Mouse (Mus musculus) layer of hippocampus, adult 11-12 months (tissue): ENCODE data around the gene Ccr5.
"Not testable (repeated sequence)": the region's sequence is repeated elsewhere in the genome, so short reads cannot be mapped to it uniquely, and the experiment has no call there.

ENCODE experiments used
- DNase-seq: peaks from one replicate; pipeline ENCODE4 v3.0.0; 2022; ENCODE audit warnings: low spot score

The Ccr5 gene

DNA sequence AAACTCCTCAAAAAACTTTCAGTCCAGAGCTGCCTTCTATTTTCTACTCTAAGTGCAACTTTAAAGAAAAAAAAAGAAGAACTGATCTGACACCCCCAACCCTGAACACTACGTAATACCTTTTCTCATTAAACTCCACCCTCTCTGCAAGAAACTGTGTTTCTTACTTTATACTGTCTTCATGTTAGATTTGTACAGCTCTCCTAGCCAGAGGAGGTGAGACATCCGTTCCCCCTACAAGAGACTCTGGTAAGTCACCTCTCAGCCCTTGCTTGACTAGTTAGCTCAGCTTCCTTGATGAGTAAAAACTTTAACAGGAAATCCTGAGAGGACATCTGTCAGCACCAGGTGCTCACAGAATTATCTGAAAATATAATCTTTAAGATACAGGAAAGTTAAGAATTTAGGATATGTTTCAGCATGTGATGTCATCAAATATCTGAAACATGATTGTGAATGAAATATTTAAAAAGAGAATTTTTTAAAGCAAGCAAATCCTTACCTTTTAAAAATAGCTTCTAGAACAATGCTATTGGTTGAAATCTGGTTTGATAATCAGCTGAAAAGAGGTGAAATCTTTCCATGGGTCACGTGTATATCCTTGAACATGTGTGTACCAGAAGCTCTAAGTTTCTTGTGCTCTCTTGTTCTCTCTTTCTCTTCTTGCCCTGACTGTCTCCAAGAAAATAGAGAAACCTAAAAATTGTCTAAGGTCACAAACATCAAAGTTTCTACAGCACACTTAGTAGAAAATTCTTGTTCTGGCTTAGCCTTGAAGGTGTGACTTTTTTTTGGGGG lies at the start of gene Ccr5:
Gene Ccr5 (plus strand): TSS at position 157 of the 798 bp plus-strand sequence.
- no peak for DNase-seq

DNA sequence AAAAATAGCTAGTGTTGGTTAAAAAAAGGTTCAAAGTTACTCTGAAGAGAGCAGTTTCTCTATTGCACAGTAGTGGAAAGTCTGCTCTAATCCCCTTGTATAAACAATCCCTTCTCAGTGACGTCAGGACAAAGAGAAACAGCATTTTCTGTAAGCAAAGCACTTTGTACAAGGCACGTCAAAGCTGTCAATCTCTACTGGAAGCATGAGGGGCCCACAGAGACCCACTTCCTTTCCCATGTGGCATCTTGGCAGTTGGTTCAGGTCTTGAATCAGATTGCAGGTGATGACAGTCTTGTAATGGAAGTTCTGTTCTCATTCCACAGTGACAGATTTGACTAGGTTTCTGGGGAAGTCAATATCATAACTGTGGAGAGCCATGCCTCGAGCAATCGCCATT lies 41.5 kb upstream of the Ccr5 start:
- no peak for DNase-seq

DNA sequence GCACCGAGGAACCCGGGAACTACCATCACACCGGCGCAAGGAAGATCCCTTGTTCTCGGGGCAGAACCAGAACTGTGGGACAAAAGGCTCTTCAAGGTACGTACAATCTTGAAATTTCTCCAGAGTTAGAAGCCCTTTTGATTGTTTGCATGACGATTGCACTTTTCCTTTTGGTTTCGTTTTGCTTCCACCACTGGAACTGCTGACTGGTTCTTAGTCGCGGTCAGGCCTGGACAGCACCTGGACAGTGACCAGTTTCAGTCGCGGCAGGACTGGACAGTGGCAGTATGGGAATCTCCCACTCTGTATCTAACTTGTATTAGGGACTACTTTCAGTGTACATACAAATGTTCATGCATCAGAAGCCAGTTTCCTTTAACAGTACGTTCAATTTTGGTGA lies 40.9 kb upstream of the Ccr5 start:
- not testable (repeated sequence) for DNase-seq

DNA sequence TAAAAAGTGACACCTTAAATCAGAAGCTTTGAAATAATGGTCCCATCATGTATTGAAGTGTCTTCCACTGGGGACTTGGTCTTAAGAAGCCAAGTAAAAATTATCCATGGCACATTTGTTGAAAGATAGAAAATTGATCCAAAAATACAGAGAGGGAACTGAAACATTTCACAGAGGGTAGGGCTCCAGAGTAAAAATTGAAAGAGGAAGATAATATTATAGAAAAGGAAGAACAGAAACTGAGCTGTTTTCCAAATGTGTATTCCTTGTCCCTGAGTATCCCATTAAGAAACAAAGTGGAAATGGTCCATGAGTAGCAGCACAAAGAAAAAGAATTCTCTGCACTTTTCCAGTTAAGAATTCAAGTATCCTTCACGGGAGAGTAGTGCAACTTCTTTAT lies 30.9 kb upstream of the Ccr5 start:
- no peak for DNase-seq

DNA sequence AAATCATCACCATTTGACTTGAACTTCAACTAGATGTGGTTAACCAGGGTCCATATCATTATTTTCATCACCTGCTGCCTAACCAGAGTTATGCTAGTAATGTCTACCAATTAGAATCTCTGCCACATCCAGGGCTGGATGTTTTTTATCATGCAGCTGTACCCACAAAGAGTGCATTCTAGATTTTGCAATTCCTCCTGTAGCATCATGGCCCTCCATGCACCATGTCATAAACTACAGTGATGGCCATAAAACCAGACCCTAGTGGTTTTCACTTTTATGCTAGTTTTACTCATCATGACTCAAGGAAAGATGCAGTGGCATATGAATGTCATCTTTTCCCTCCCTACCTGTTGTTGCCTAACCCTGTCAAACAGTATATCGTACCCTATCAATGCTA lies 22.2 kb upstream of the Ccr5 start:
- DNase-seq = no peak

DNA sequence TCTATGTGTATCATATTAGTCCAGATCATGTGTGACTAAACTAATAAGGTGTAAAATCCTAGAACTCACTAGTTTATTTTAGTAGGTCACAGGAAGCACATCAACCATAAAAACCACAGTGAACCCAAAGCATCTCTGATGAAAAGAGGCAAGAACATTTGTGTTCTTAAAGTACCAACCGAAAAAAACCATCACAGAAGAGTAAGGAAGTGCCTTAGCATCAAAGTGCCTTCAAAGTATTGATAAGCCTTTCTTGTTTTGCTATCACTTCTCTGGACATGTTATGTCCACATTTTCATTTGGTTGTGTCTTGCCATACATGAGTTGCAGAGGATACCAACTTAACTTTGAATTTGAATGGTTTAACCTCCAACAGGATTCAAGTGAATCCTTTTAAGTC lies 21.0 kb upstream of the Ccr5 start:
- no peak for DNase-seq

DNA sequence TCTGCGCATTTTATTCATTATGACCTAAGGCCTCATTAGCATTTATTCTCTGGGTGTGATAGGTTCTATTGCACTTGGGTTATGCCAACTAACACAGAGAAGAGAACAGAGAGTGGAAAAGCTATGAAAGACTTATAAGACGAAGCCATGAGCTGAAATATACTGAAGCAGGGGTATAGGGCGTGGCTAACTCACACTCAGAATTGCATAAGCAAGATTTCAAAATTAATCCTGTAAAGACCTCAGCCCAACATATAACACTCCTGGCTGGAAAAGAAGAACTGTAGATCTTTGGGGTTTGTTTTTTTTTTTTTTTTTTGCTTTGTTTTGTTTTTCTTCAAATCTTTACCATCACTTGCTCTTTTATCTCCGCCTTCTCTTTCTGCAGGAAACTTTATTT lies 19.6 kb upstream of the Ccr5 start, which contains the start of gene Ccr2:
Gene Ccr2 (plus strand): TSS at position 228 of the 400 bp plus-strand sequence.
- DNase-seq = no peak

DNA sequence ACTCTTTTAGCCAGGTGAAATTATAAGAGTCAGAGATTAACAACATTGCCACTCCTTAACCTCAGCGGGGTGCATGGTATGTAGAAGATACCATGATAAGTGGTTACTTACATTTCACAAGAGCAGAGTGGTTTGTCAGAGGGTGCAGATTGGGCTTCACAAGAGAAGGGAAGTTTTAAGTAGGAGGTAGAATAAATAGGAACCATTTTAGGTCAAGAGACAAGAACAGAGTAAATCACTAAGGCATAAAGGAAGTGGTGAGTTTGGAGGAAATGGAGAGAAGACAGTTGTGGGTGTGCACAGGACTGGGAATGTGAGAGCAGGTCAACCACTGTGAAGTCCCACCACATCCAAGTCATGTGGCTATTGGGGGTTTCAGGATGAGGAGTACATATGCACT lies 18.1 kb upstream of the Ccr5 start:
- DNase-seq = no peak

DNA sequence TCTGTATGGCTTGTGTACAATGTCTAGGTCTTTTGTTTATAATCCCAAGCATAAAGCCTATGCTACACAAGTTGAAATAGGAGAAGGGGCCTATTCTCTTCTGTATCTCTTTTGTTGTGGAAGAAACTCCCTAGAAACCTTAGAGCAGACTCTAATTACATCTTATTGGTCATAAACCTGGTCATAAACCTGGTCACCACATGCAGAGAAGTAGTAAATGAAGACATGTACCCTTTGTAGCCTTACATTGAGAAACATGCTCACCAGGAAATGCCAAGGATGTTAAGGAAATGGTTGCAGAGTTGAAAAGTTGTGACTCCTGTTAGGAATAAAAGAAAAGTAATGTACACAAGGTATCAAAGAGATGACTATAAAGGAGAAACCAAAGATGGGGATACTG lies 16.1 kb upstream of the Ccr5 start:
- no peak for DNase-seq

DNA sequence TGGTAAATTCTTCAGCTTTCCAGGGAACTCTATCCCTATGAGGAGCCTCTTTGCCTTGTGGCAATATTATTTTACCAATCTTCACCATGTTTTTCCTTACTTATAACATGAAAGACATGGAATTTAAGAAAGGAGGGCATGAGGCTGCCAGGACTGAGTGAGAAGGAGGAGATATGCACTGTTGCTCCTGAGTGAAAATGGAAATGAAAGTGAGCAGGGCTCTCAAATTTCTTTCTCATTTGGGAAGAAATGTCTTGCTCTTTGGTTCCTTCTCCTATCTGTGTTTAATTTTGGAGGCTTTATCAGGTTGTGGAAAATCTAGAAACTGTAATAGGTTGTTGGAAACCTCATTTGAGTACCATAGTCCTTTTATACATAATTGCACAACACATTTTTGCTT lies 14.1 kb upstream of the Ccr5 start:
- no peak for DNase-seq

DNA sequence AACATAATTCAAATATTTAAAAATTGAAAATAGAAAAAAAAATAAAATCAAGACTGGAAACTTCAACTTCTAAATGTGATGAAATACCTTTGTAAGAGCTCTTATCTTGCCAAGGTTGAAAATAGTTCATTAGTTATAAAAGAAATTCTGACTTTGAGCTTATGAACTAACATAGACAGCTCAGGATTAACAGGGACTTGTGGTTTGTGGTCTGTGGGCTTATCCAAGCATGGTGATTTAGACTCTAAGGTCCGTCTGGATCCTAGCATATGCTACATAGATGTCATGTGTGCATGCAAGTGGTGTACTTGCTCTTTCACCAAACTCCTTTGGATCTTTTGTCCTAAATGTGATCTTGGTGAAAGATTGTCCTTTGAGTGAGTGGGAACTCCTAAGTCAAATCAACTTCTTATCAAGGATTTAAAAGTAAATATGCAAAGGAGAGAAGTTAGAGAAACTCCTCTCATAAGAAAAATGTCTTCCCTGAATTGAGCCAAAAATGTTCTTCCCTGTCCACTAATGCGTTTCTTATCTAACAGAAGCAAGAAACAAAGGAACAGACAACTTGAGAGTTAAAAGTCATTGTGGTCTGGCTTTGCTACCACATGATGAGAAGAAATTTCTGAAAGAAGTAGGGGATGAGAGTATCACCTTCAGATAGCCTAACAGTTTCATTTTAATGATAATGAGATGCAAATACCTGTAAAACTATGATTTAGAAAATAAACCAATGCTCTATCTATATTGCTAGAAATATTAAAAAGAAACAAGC lies 12.8 kb upstream of the Ccr5 start:
- DNase-seq = no peak

DNA sequence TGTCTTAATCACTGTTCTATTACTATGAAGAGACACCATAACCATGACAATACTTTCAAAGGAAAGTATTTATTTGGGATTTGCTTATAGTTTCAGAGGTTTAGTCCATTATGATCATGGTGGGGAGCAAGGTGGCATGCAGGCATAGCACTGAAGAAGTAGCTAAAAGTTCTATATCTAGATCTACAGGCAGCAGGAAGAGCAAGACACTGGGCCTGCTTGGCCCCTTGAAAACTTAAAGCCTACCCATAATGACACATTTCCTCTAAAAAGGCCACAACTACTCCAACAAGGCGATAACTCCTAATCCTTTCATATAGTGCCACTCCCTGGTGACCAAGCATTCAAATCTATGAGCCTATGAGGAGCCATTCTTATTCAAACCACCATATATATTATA lies 9.3 kb upstream of the Ccr5 start:
- no peak for DNase-seq

DNA sequence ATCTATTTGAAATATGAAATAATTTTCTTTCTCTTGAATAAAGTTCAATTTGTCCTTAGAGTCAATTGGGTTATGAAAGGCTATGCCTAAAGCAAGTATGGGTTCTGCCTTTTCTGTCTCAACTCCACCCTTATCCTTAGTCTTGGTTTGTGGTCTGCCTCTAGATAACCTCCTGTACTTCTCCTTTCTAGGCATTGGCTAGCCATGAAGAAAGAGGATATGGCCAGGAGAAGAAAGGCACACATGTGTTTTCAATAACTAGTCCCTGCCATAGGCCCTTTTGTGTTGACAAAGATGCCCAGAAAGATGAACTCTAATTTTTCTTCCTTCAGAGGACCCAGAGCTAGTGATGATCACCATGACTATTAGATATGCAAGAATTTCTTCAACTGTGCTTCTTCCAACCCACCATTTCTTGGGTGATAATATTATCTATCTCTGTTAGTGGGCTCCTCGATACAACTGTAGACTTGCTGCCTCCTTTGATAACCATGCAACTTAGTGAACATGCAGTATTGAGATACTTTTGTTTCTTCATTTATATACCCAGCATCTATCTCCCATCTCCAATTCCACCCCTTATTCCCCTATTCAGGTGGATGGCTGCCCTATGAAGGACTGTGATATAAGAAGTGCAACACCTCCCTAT lies 8.6 kb upstream of the Ccr5 start:
- no peak for DNase-seq

DNA sequence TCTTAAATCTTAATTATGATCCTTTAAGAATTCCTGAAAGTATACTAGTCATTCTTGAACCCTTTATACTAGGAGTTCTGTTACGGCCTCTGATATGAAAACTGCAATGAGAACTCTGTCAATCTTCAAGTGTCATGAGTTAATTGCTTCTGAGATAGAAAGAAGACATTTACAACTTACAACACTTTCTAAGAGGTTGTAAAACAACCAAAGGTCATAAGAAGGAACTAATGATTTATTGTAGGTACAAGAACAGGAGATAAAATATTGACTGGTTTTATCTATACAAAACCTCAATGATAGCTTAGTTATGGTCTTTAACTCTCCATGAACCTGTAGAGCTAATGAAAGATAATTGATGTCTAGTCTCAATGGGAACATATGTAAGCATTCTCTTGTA lies 7.6 kb upstream of the Ccr5 start:
- no peak for DNase-seq

DNA sequence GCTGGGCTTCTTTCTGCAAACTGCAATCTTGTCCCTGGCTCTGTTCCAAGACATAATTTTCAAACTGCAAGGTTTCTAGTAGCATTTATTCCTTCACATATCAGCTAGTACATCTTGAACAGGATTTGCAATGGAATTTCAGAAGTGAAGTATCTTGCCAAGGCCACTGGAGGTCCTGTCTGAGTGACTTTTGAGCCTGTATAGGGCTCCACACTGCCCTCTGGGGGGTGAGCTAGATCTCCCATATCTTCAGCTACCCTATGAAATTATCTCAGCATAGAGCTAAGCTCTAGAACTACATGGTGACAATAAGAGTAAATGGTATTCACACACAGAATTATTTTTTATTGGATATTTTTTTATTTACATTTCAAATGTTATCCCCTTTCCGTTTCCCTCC lies 2.9 kb upstream of the Ccr5 start:
- DNase-seq = peak; percentile 26

DNA sequence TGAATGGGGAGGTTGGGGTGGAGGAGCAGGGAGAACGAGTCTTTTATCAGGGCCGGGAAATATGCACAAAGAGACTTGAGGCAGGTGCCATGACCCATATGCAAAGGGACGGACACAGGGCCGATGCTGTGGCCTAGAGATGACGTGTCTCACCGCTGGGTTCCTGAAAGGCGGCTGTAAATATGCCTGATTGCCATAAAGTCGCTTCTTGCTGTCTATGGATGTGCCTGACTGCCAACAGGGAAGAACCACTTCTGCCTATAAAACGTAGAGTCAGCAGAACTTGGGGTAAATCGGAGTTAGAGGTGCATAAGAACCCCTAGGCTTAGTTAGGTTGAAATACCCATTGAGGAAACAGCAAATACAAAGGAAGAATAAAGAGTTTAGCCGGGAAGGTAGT lies 4.2 kb downstream of the Ccr5 start:
- peak; percentile 10 for DNase-seq

DNA sequence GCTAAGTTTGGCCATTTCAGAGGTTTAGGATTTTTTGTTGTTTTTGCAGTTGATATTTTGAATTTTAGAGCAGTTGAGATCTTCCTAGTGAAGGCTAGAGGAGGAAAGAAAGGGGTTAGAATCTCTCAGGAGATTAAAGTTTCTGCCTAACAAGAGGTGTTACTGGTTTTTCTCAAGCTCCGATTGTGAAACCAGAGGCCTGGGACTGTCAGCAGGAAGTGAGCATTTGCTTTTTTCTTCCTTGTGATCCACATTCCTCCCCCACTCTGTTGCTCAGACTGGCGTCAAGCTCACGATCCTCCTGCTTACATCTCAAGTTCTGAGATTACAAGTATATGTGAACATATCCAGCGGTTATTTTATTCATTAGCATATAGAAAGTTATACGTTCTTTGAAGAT lies 5.0 kb downstream of the Ccr5 start:
- peak; percentile 21 for DNase-seq

DNA sequence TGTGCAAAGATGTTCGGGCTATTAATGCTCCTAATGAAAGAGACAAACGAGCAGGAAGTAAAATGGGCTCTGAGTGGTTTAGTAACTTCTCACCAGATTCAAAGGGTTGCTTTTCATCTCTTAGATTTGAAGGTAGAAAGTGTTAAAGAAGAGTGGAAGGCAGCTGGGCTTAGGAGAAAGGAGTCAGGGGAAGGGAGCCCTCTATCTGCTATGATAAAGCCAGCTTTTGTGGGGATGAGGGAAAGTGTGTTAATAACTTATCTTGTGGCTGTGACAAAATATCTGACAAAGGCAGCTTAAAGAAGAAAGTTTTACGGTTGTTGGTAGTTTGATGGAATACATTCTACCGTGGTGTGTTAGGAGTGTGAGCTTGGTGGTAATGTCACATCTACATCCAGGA lies 6.1 kb downstream of the Ccr5 start:
- no peak for DNase-seq

DNA sequence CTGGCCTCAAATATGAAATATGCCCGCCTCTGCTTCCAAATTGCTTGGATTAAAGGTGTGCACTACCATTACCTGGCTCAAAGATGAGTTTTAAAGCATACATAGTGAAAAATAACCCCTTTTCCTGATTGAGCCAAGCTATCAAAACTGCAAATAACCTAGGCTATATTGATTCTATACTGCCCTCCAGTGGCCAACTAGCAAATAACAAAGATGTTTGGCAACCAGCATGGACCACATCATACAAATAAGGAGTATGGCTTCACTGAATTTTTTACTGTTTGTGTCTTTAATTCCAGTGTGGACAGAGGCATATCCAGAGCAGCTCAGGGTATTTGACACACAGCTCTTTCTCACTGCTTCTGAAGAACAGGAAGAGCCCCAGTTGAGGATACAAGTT lies 7.0 kb downstream of the Ccr5 start:
- peak; percentile 66 for DNase-seq

DNA sequence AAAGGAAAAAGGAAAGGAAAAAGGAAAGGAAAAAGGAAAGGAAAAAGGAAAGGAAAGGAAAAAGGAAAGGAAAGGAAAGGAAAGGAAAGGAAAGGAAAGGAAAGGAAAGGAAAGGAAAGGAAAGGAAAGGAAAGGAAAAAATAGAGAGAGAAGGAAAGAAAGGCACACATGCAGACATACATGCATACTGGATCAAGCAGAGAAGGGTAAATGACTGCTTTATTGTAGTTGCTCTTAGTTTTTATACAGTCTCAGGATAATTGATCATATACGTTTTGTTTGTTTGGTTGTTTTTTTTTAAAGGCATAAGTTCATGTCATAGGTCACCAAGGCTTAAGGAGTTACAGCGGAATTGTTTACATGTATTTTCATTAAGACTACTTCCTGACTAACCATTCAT lies 11.6 kb downstream of the Ccr5 start:
- DNase-seq = not testable (repeated sequence)

DNA sequence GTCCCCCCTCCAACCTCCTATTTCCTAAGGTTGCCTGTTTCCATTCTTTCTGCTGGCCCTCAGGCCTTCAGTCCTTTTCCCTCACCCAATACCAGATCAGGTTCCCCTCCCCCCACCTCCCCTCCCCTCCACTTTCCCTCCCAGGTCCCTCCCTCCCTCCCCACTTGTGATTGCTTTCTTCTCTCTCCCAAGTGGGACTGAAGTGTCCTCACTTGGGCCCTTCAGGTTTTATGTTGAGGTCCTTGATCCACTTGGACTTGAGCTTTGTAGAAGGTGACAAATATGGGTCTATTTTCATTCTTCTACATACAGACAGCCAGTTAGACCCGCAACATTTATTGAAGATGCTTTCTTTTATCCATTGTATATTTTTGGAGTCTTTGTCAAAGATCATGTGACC lies 13.6 kb downstream of the Ccr5 start:
- DNase-seq = not testable (repeated sequence)

DNA sequence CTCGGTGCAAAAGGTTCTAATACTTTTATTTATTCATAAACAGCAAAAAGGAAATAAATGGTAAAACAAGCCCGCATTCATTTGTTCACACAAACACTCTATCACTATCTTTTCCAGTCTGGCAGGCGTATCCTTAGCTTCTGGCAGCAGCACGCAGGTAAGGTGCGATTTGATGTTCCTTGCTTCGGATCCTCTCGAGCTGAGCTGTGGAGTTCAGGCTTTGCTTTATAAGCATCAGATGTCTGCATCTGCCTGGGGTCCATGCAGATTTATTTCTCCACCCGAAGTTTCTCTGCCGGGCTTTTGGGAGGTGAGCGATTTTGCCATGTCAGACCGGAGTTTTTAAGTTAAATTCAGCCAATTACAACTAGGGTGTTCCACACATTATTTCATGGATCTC lies 16.3 kb downstream of the Ccr5 start:
- DNase-seq = no peak
